Mouse (Mus musculus): ENCODE data around the gene Usp46.

DNA sequence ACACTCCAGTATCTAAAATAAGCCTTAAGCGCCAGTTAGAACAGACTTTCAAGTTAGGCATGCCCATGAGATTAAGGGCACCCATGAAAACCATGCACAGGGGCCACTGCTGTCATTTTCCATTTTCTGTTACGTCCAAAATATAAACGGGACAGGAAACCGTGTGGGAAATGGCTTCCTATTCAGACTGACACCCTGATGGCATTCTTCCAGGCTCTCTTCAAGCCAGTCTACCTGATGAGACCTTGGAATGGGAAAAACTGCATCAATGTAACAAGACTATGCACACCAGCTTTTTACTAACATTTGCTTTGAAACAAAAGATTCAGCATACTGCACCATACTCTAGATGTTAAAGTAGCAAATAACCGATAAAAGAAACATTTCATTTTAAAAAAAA is 69.3 kb downstream of the Usp46 start:
- TF ChIP-seq CTCF (IDR thresholded peaks at IDR 0.05; ENCODE audit: low read depth, low read length) (no peak), POLR2A (IDR thresholded peaks at IDR 0.05; ENCODE audit: extremely low read depth, insufficient read depth, low read length) (no peak)

Measured in liver, adult 2 months (tissue).